Mouse (Mus musculus): ENCODE results near the gene Sox10.

Sox10 gene

GRCm38 (mm10) chr15:79123751-79124150 lies 41.3 kb downstream of the Sox10 start:
- no peak for DNase-seq (ENCODE audit: low read depth, low spot score)

GRCm38 (mm10) chr15:79122546-79122945 lies 42.5 kb downstream of the Sox10 start:
- no peak for DNase-seq (ENCODE audit: low read depth, low spot score)

GRCm38 (mm10) chr15:79122119-79122518 lies 42.9 kb downstream of the Sox10 start:
- no peak for DNase-seq (ENCODE audit: low read depth, low spot score)

GRCm38 (mm10) chr15:79119491-79119890 lies 45.5 kb downstream of the Sox10 start:
- no peak for DNase-seq (ENCODE audit: low read depth, low spot score)

GRCm38 (mm10) chr15:79115276-79115675 lies 49.8 kb downstream of the Sox10 start:
- DNase-seq (ENCODE audit: low read depth, low spot score): no peak

- no peak for DNase-seq (ENCODE audit: low read depth, low spot score)
Observed at GRCm38 (mm10) chr15:79111774-79112173, 53.3 kb downstream of the Sox10 start.

GRCm38 (mm10) chr15:79110528-79110927 lies 54.5 kb downstream of the Sox10 start:
- DNase-seq (ENCODE audit: low read depth, low spot score): no peak

- no peak for DNase-seq (ENCODE audit: low read depth, low spot score)
Observed at GRCm38 (mm10) chr15:79110031-79110430, 55.0 kb downstream of the Sox10 start.

GRCm38 (mm10) chr15:79109321-79109934 lies 55.6 kb downstream of the Sox10 start:
- DNase-seq (ENCODE audit: low read depth, low spot score): peak; percentile 70

GRCm38 (mm10) chr15:79108421-79109320 lies 56.4 kb downstream of the Sox10 start, which contains the start of gene Micall1:
Micall1 (plus strand) TSS chr15:79108898.
- DNase-seq (ENCODE audit: low read depth, low spot score): peak; percentile 78

- no peak for DNase-seq (ENCODE audit: low read depth, low spot score)
Observed at GRCm38 (mm10) chr15:79107966-79108365, 57.1 kb downstream of the Sox10 start.

GRCm38 (mm10) chr15:79105804-79106203 lies 59.2 kb downstream of the Sox10 start:
- DNase-seq (ENCODE audit: low read depth, low spot score): no peak
